Mouse (Mus musculus) stomach, postnatal 0 days (tissue): ENCODE results near the gene Gm17359. TPM values are rescaled to one million over a fixed set of nuclear protein-coding genes. Genes with fewer than 3 reads are reported as not detected.

Experiments used
- ATAC-seq: fragments of 200-750 bp; cut with Nextera tagmentation; 2 replicates; pipeline ENCODE4 v1.8.0; 2017; ENCODE audit not compliant: low FRiP score, low TSS enrichment
- DNase-seq: peaks from one replicate; pipeline ENCODE4 v3.0.0-alpha.2; 2016; ENCODE audit warnings: low spot score
- H3K27ac ChIP-seq: fragments of 300-500 bp; sonication (generic); replicated peaks from 2 replicates; pipeline ENCODE4 v1.5.1; 2014; ENCODE audit warnings: mild to moderate bottlenecking, control low read depth
- H3K27me3 ChIP-seq: fragments of 300-500 bp; sonication (generic); 2 replicates; pipeline ENCODE4 v1.6.1; 2014; ENCODE audit warnings: low read length; ENCODE audit not compliant: control insufficient read depth, insufficient read depth
- H3K36me3 ChIP-seq: fragments of 300-500 bp; sonication (generic); 2 replicates; pipeline ENCODE4 v1.6.1; 2014; ENCODE audit warnings: low read length, mixed read lengths; ENCODE audit not compliant: control insufficient read depth, insufficient read depth
- H3K4me1 ChIP-seq: fragments of 300-500 bp; sonication (generic); replicated peaks from 2 replicates; pipeline ENCODE4 v1.6.1; 2014; ENCODE audit warnings: antibody characterized with exemption; ENCODE audit not compliant: control insufficient read depth, insufficient read depth
- H3K4me2 ChIP-seq: fragments of 300-500 bp; sonication (generic); replicated peaks from 2 replicates; pipeline ENCODE4 v1.6.1; 2014; ENCODE audit warnings: low read depth, mild to moderate bottlenecking, control low read depth, moderate library complexity
- H3K4me3 ChIP-seq: fragments of 300-500 bp; sonication (generic); 2 replicates; pipeline ENCODE4 v1.5.1; 2014; ENCODE audit warnings: low read depth, low read length, control low read depth
- H3K9ac ChIP-seq: fragments of 300-500 bp; sonication (generic); 2 replicates; pipeline ENCODE4 v1.6.1; 2014; ENCODE audit warnings: mild to moderate bottlenecking, low read length, control low read depth, mixed read lengths
- H3K9me3 ChIP-seq: fragments of 300-500 bp; sonication (generic); 2 replicates; pipeline ENCODE4 v1.6.1; 2016; ENCODE audit warnings: low read length; ENCODE audit not compliant: control insufficient read depth
- CTCF ChIP-seq: IDR thresholded peaks from 2 replicates; pipeline ENCODE4 v1.5.1; 2016; ENCODE audit warnings: antibody characterized with exemption, low read depth, mild to moderate bottlenecking, moderate library complexity
- EP300 ChIP-seq: optimal IDR thresholded peaks from 2 replicates; pipeline ENCODE3; 2016; ENCODE audit warnings: antibody characterized with exemption
- WGBS: fragments of 180-500 bp; shearing (Covaris S2); extraction: QIAGEN DNeasy Blood & Tissue Kit; methylation state at CpG from one replicate; pipeline ENCODE4 v1.1.7; 2014; 5-methylcytosine and 5-hydroxymethylcytosine counted together
- polyA plus RNA-seq: library from polyadenylated mRNA; unstranded; fragments of >200 nt; fragmentation: Nextera tagmentation; extraction: Ambion mirVana; gene quantifications from 2 replicates; pipeline ENCODE4 v1.2.1, GENCODE M21; 2015

Gene Gm17359
- polyA plus RNA-seq, 1 experiment from 2014 or later = not detected

DNA sequence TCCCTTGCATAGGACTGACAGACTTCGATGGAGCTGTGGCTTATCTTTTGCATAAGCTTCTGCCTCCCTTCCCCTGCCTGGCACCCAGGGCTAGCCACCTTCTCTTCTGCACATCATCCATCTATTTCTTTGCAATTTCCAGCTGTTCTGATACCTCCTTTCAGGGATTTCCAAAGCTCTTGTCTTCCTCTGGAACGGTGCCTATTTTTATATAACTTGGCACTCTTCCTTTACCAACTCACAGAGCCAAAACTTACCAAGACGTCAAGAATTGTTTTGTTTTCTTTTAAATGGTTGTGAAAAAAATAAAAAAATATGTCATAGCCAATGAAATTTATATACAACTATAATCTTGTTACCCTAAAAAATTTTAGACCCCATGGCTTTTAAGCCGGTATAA is 64.1 kb downstream of the Gm17359 start:
- Histone ChIP-seq H3K4me3 (no peak overlapping the region), H3K27ac (no peak overlapping the region), H3K9me3 (no peaks in the 10 kb centered on the region), H3K4me1 (no peaks in the 10 kb centered on the region), H3K27me3 (no peaks in the 10 kb centered on the region), H3K9ac (no peak overlapping the region), H3K36me3 (no peaks in the 10 kb centered on the region), H3K4me2 (no peak overlapping the region)
- DNase-seq (no peak), ATAC-seq (no peak)
- no peak for TF ChIP-seq CTCF
- TF ChIP-seq EP300 = no peak
- WGBS = 52% methylated on average over 4 of the region's 4 CpGs

DNA sequence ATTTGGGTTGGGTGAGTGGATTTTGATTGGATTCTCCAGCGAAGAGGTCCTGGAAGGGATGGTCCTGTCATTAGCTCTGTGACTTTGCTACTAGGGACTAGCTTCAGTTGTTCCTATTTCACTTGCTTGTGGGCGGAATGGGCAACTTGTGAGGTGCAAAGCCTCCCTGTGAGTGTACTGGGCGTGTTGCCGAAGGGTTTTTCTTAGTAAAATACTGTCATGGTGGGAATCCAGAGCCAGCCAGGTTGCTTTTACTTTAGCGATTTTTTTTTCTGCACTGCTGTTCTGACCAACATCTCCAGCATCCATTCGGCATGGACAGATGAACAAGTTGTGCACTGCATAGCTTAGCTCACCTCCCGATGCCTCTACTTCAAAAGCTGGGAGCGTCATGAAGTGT is 65.6 kb downstream of the Gm17359 start:
- H3K36me3 ChIP-seq = no peaks in the 10 kb centered on the region
- no peaks in the 10 kb centered on the region for H3K27me3 ChIP-seq
- no peak overlapping the region for H3K9ac ChIP-seq
- 86% methylated on average over 8 of the region's 8 CpGs for WGBS
- no peaks in the 10 kb centered on the region for H3K9me3 ChIP-seq
- no peak overlapping the region for H3K4me3 ChIP-seq
- DNase-seq (no peak), ATAC-seq (no peak)
- H3K4me2 ChIP-seq = no peak overlapping the region
- H3K27ac ChIP-seq = no peak overlapping the region
- no peaks in the 10 kb centered on the region for H3K4me1 ChIP-seq
- no peak for TF ChIP-seq CTCF
- TF ChIP-seq EP300 = no peak

DNA sequence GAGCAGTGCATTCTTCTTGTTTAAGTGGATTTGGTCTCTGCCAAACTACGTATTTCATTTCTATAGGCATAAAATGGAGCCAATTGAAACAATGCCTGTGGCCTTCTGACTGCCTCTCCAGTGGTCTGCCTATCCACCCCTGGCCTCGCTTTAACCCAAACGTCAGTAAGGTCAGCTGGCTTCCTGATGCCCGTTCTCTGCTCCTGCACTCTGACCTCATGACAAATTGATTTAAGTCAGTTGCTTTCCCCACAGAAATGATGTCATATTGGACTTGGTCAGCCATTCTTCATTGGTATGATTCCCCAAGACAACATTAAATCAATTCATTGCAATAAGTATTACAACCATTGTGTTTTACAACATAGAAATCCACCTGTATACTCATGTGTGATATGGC is 72.1 kb downstream of the Gm17359 start:
- TF ChIP-seq CTCF = no peak
- TF ChIP-seq EP300 = no peak
- 59% methylated on average over 4 of the region's 4 CpGs for WGBS
- ATAC-seq = no peak

GRCm38 (mm10) chr3:79409927-79410628 is 73.6 kb downstream of the Gm17359 start:
- no peak overlapping the region for H3K4me3 ChIP-seq
- no peaks in the 10 kb centered on the region for H3K9me3 ChIP-seq
- DNase-seq = no peak
- WGBS = 36% methylated on average over 10 of the region's 10 CpGs
- no peak for ATAC-seq
- TF ChIP-seq CTCF (no peak), EP300 (no peak)
- H3K27ac ChIP-seq = no peak overlapping the region
- no peaks in the 10 kb centered on the region for H3K36me3 ChIP-seq
- H3K4me1 ChIP-seq = no peaks in the 10 kb centered on the region
- H3K4me2 ChIP-seq = no peak overlapping the region
- H3K27me3 ChIP-seq = no peaks in the 10 kb centered on the region
- no peak overlapping the region for H3K9ac ChIP-seq

More for the DNA sequence above, 72.1 kb downstream of the Gm17359 start:
- Histone ChIP-seq H3K27ac (no peak overlapping the region), H3K4me3 (no peak overlapping the region), H3K4me1 (no peaks in the 10 kb centered on the region), H3K27me3 (no peaks in the 10 kb centered on the region), H3K36me3 (no peaks in the 10 kb centered on the region), H3K4me2 (no peak overlapping the region), H3K9me3 (no peaks in the 10 kb centered on the region), H3K9ac (no peak overlapping the region)
- DNase-seq = no peak

- Histone ChIP-seq H3K27ac (no peak overlapping the region), H3K4me1 (no peaks in the 10 kb centered on the region), H3K27me3 (no peaks in the 10 kb centered on the region), H3K9ac (no peak overlapping the region), H3K4me2 (no peak overlapping the region), H3K9me3 (no peaks in the 10 kb centered on the region), H3K36me3 (no peaks in the 10 kb centered on the region), H3K4me3 (no peak overlapping the region)
- DNase-seq = no peak
- WGBS = 49% methylated on average over 5 of the region's 5 CpGs
- no peak for TF ChIP-seq EP300
- TF ChIP-seq CTCF = no peak
- no peak for ATAC-seq
These were observed 74.2 kb downstream of the Gm17359 start for GRCm38 (mm10) chr3:79410629-79410995.

GRCm38 (mm10) chr3:79411666-79412065 is 75.2 kb downstream of the Gm17359 start:
- no peak for DNase-seq
- no peak overlapping the region for H3K27ac ChIP-seq
- H3K4me3 ChIP-seq = no peak overlapping the region
- no peak overlapping the region for H3K4me2 ChIP-seq
- H3K9me3 ChIP-seq = no peaks in the 10 kb centered on the region
- no peaks in the 10 kb centered on the region for H3K27me3 ChIP-seq
- no peak for ATAC-seq
- H3K9ac ChIP-seq = no peak overlapping the region
- TF ChIP-seq CTCF (no peak), EP300 (no peak)
- no peaks in the 10 kb centered on the region for H3K36me3 ChIP-seq
- H3K4me1 ChIP-seq = no peaks in the 10 kb centered on the region
- WGBS = 29% methylated on average over 2 of the region's 2 CpGs
